Mouse (Mus musculus): ENCODE data around the gene Tubgcp2.

The Tubgcp2 gene

DNA sequence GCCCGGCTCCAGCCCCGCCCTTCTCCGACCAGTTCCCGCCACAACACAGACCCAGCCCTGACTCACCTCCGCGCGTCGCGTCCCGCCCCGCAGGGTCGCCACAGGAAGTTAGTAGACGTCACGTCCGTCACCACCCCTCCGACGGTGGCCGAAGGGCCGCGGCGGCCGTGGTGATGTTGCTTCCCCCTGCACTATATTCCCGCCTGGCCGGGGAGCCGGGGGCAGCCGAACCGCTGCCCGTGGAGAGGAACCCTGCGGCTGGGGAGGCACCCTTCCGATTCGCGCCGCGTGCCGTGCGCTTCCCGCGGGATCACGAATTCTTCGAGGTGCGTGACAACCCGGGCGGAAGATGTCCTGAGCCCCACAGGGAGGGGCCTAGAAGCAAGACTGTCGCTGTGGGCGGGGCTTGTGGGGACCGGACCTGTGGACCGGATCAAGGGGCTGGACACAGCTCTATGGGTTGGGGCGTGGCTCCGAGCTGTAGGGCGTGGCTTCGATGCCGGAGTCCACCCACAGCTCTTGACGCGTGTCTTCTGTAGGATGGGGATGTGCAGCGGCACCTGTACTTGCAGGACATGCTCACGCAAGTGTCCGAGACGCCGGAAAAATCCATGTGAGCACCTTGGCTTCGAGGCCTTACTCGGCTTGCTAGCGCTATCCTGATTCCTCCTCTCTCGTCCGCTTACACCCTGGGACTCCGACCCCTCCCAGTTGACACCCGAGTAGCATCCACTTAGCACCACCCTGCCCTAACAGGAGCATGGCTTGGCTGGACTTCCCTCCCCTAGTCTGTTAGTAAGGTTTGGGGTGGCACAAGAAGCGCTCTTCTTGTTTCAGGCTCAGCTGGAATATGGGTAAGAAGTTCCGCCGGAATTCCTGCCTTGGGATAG, at the start of gene Tubgcp2, which contains the start of gene Zfp511:
Gene Tubgcp2, minus strand, starts transcription at position 389 of the 890 bp plus-strand sequence.
Gene Zfp511, plus strand, starts transcription at position 111 of the 890 bp plus-strand sequence.
- peak; percentile 96 for DNase-seq (ENCODE audit: low read depth, low spot score)

DNA sequence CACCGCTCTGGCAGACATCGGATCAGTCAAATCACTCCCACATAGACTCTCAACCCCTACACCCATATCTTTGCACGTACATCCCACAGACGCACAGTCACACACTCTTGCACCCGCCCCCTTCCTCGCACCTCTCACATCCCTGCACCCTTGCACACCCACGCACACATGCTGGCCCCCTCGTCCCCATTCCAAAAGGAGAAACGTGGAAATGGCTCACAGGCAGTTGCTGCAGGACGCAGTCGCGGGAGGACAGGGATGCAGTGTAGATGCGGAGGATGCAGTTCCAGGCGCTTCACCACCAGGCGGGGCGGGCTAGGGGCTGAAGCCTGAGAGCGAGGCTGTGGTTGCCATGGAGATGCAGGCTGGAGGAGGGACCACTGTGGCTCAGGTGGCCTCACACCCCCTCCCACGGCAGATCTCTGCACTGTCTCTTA, 45.8 kb upstream of the Tubgcp2 start, which contains the start of gene Caly:
Gene Caly, minus strand, starts transcription at position 307 of the 437 bp plus-strand sequence.
- peak; percentile 80 for DNase-seq (ENCODE audit: low read depth, low spot score)

DNA sequence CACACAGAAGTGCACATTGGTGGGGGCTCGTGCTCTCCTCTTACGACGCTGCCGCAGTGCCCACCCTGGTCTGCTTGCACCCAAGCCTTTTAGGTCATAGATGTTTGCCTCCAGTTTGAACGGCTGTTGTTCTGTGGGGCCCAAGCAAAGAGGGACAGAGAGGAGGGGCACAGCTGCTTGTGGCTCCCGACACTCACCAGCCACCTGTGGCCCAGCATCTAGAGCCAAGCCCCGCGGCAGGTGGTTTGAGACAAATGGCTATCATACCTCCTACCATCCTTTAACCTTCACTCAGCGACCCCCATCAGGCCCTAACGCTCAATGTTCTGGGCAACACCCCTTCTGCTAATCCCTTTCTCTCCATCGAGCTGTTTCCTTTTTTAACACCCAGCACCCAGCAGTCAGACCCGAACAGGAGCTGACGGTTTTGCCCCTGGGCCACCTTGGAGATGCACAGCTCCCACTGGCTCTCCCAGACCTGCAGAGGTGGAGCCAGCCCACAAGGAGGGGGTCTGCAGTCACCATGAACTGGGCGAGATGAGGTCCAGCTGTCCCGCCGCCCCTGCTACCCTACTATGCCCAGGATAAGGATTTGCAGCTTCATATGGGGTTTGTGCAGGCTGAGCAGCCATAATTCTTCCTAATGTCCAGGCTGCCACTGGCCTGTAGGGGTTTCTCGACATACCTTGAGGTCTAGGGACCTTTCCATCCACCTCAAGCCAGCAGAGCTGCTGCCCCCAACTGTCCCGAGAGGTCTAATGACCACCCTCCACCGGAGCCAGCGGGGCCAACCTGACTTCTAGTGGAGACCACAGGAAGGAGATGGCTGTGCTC, 45.2 kb upstream of the Tubgcp2 start:
- no peak for DNase-seq (ENCODE audit: low read depth, low spot score)

DNA sequence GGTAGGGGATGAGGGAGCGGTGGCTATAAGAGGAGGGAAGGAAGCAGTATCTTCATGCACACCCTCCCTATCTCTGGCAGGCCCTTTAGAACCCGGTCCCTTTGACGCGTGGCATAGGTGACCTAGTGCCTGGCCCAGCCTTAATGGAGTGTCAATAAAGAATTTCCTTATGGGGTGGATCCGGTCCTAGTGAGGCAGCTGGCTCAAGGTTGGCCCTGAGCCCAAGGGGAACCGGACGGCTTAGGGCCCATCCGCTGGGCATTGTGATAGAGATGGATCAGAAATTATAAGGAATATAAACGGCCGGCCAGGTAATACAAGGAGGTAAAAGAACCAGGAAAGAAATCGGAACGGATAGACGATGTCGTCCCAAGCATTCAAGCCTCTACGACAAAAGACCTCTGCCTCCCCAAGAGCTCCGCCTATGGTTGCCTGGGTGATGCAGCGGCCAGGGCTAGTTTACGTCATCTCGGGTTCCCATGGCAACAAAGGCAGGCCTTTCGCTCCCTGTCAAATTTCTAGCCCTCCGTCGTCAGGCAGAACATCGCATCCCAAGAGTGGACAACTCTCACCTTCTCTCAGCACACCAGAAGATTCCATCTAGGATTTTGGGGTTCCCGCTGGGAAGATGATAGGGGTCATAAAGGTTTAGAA, 44.2 kb upstream of the Tubgcp2 start:
- peak; percentile 92 for DNase-seq (ENCODE audit: low read depth, low spot score)

DNA sequence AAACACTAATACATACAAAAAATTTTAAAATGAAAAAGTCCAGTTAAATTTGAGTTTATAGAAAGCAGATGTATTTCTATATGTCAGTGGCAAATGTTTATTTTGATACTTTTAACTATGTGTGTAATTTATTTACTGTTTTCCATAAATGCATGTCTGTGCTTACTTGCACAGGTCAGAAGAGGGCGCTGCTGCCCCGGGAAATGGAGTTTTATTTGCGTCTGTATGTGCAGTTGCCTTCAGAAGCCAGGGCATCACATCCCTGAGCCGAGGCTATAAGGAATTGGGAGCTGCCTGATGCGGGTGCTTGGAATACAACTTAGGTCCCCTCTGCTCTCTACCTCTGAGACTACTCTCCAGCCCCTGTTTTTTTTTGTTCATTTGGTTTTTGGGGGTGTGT, 42.2 kb upstream of the Tubgcp2 start:
- DNase-seq (ENCODE audit: low read depth, low spot score) = peak; percentile 82

DNA sequence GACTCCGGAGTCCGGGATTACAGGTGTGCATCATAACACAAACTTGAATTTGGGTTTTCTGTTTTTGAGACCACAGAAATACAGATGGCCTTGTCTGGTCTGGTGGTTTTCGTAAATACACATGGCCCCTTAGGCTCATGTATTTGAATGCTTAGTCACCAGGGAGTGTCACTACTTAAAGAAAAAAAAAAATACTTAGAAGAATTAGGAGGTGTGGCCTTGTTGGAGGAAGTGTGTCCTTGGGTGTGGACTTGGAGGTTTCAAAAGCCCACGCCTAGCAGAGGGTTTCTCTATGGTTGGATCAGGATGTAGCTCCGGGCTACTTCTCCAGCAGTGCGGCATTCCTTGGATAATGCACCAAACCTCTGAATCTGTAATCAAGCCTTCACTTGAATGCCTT, 41.2 kb upstream of the Tubgcp2 start:
- DNase-seq (ENCODE audit: low read depth, low spot score) = no peak

DNA sequence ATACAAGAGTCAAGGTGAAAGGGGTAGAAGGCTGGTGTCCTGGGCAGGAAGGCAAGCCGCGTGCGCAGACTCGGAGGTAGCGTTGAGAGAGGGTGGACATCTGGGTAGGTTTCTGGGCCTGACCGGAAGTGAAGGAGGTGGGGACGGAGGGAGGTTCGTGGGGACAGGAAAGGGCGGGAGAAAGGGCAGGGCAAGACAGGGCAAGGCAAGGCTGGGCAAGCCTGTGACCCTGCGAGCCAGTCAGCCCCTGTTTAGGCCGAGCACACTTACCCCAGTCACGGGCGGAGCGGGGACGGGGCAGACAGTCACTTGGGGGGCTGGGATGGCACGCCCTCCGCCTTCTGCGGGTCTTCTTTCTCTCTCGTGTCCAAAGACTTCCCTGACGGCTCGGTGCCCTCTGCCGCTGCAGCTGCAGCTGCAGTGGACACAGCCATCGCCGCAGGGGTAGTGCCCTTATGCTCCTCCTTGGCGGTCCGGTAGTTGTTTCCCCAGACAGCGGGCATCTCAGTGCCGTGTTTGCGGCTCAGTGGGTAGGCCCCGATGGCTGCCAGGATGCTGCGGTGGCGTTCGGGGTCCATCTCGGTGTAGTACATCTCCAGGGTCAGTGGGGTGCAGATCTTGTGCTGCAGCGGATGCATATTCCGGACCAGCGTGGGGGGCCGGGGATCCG, 33.7 kb upstream of the Tubgcp2 start:
- no peak for DNase-seq (ENCODE audit: low read depth, low spot score)

DNA sequence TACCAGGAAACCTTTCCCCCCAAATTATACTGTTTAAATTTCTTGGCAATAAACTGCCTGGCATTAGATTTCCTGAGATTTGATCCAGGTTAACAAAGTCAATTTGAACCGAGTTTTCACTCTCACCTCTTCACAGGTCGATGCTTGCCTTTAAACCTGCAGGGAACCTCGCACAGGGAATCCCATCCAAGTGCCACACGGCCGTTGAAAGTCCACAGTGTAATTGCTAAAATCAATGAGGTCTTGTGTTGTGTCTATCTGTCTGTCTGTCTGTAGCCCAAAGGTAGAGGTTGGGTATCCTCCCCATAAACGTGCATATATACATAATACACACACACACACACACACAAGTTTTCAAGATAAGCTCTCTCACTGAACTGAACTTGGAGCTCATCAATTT, 30.9 kb upstream of the Tubgcp2 start:
- DNase-seq (ENCODE audit: low read depth, low spot score) = no peak

DNA sequence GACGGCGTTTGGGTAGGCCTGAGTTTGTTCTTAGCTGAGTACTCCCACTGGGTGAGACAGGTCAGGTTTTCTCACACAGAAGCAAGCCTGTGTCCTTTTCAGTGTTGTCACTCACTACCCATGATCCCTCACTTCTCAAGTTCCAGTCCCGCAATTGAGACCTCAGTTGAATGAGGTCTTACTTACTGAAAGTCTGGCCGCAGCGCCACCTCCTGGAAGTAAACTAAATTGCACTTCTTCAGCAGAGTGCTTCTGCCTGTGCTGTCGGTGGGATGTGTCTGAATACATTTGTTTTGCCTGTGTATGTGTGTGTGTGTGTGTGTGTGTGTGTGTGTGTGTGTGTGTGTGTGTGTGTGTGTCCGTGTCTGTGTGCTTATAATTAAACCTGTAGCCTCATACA, 26.6 kb upstream of the Tubgcp2 start:
- DNase-seq (ENCODE audit: low read depth, low spot score) = peak; percentile 81

DNA sequence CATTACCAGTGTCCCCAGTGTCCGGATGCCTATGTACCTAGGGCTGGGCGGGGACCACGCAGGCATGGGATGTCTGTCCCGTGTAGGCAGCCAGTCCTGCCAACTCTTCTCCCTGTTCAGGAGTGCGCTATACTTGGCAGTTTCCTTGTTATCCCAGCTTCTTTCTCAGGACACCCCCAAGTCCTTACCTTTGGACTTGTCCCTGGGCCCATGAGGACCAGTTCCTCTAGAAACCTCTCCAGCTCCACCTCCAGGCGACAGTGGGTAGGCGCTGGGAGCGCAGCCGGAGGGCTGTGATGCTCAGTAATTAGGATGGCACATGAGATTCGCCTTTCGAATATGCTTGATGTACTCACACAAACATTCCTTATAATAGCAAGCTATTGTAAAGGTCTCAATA, 25.8 kb upstream of the Tubgcp2 start:
- DNase-seq (ENCODE audit: low read depth, low spot score) = peak; percentile 47

DNA sequence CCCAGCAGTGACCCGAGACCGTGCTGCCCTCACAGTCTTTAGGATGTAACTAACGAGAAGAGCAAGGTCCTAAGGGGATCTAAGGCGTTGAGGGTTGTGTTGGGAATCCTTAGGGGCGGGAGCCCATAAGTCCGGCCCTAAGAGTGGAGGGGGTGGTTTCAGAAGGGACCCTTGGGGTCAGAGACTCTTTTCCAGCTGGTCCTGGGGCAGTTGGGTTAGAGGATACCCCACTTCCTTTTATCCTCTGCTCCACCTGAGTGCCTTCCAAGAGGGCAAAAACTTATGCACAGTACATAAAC, 25.3 kb upstream of the Tubgcp2 start:
- DNase-seq (ENCODE audit: low read depth, low spot score) = no peak

DNA sequence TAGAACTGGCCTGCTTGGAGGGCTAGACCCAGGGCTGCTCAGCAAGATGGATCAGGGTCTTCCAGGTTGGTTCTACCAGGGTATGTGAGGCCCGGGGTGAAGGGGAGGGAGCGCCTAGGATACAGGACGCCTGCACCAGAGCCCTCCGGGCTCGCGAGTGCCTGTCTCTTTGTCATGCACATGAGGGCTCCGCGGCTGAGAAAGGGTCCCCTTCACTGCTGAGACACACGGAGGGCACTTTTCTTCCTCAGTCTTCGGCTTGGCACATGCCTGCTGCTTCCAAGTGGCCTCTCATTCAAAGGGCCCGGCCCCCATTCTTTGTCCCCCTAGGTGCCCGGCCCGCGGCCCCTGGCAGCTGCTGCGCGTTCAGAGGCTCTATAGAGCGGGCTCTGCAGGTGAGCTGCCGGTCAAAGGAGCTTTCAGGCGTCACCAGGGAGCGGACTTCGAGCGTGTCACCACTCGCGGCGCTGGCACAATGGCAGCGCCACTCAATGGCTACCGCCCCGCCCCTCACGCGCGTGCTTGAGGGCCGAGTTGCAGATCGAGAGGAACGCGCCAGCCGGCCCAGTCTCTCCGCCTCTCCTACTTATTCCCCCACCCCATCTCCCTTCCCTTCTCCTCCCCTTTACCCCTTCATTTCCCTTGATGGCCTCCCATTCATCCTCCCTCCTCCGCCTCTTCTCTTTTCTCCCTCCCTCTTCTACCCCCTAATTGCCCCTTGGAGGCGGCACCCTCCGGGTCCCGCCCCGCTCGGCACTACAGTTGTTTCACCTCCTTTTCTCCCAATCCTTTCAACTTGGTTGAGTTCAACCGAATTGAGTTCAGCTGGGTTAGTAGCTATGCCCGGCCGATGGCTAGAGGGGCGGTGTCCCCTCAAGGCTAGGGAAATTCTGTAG, 24.7 kb upstream of the Tubgcp2 start:
- DNase-seq (ENCODE audit: low read depth, low spot score) = peak; percentile 81

DNA sequence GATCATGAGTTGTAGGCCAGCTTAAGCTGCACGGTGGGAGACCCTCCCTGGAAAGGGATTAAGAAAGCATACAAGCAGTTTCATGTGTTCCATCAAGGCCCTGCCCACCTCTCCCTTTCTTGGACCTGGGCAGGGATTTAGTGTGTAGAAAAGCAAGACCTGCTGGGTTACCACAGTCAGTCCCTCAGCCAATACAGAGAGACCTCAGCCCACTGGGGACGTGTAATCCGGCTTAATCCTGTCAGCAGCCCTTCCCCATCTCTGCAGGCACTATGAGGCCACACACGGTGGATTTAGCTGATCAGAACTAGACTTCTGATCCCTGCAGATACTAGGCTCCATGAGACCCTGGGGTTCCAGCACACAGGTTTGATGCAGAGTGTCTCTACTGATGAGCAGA, 23.1 kb upstream of the Tubgcp2 start:
- DNase-seq (ENCODE audit: low read depth, low spot score) = no peak

DNA sequence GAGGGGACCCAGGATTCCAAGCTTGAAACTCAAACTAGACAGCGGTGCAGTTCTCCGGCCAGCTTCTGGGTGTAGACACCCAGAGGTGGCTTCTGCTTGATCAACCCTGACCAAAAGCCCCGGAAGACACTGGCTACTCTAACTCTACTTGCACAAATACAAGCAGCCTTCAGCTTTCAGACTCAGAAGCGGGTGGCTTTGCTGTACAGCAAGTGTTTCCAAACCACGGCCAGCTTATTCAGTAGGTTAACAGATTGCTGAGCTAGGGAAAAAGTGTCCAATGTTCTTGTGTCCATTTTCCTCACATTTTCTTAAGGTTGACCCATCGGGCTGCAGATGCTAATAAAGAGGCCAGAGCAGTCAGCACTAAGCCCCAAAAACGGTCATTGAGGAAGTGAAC, 22.1 kb upstream of the Tubgcp2 start:
- DNase-seq (ENCODE audit: low read depth, low spot score) = no peak

DNA sequence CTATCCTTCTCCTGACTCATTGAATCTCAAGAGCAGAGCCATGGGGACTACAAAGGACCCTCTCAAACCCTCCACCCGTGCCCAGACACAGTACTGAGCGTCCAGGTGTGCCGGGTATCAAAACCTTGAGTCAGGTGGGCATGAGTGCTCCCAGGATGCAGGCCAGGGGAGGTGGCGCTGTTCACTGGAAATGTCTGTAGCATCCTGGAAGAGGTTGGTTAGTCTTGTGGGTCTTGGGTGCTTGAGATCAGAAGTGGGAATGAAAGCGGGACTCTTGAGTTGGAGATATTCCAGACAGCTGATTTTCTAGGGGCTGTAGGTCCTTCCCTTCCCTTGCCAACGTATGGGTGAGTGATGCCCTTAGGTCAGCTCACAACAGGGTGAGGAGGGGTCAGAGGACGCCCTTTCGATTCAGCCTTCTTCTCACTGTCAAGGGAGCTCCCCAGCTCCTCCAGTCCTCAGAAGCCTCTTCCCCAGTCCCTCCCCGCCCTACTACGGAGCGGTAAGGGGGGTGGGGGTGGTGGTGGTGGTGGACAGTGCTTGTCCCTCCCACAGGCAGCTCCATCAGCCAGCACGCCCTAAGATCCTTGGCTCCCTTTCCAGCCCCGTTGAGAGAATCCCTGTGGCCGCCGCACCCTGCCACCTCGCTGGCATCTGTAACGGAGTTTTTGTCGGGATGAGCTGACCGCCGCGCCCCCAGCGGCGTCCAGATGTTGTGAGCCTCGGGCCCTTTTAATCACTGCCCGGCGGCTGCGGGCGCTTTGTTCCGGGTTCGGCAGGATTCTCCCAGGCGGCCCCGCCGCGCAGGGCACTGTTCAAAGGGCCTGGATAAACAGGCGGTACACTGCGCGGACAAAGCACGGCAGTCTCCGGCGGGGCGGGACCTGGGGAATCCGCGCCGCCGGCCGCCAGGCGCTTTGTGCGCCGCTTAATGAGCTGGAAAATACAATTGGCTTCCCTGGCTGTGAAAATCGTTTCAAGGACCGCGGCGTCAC, 21.2 kb upstream of the Tubgcp2 start:
- peak; percentile 90 for DNase-seq (ENCODE audit: low read depth, low spot score)

DNA sequence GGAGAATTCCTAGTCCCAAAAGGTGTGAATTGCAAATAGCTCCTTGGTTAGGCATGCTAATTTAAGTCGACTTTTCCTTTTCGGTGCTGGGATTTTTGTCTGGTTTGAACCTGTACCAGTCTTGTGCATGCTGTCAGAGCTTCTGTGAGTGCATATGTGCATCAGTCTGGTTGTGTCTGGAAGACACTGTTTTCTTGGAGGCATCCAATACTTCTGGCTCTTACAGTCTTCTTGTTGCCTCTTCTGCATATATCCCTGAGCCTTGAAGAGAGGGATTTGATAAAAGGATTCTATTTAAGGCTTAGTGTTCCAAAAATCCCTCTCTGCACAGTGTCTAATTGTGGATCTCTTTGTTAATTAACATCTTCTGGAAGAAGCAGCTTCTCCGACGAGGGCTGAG, 17.7 kb upstream of the Tubgcp2 start:
- DNase-seq (ENCODE audit: low read depth, low spot score) = no peak

DNA sequence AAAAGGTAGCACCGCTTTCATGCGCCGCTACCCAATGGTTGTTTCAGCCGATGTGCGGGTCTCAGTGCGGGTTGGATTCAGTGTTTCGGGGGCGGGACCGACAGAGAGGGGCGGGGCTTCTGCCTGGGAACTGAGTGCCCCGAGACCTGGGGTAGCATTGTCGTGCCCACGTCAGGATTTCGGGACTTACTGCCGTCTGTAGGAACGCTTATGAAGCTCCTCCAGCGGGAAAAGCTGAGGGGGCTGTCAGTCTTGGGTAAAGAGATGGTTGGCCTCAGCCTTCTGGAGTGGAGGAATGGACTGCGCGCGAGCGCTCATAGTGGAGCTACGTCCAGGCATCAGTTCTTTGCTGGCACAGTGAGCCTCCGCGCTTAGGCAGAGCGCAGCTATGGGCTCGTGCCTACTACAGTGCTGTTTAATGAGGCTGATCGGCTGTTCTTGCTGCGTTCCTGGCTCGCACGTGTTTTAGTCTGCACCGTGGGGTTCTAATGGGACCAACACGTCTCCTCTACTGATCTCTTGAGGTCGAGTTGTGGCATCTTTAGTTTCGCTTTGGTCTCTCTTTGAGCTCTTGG, 12.7 kb upstream of the Tubgcp2 start:
- DNase-seq (ENCODE audit: low read depth, low spot score) = peak; percentile 66

DNA sequence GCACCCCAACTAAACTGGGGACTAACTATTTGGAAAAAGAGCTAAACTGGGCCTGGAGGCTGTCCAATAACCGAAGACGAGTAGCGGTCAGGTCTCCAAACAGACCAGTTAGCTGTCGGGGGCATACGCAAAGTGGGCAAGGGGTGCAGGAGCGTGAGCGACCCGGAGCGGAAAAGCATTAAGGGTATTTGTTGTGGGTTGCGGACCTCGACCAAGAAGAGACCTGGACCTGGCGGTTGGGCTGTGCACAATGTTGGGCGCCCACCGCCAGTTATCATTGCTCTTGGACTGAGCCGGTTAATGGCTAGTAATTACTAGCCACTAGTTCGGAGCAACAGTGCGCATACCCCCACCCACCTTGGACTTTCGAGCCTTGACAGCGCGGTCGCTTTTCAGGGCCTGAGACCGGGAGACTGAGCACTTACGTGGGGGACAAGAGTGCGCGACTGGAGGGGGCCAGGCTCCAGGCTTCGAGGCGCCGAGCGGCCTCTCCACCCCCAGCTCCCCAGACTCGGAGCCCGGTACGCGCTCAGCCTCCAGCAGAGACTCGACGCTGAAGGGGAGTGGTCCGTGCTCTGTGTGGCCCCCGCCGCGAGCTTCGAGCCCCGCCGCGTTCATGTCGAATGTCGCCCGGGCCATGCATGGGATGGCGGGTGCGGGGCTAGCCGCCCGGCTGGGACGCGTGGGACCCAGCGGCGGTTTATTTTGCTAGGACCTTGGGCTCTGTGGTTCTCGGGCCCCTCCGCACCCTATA, 12.1 kb upstream of the Tubgcp2 start, which contains the start of gene Msx3:
Gene Msx3, minus strand, starts transcription at position 729 of the 754 bp plus-strand sequence.
- no peak for DNase-seq (ENCODE audit: low read depth, low spot score)

Data from mesoderm, embryonic 11.5 days (tissue).